Mouse (Mus musculus) large intestine, adult 2 months (tissue): ENCODE measurements around the gene Abcd1. TPM values are rescaled to one million over a fixed set of nuclear protein-coding genes. Genes with fewer than 3 reads are reported as not detected.

Experiments
- DNase-seq: peaks from one replicate; pipeline ENCODE4 v3.0.0-alpha.2; 2012; ENCODE audit warnings: low read depth, low spot score
- WGBS: fragments of 180-500 bp; shearing (Covaris S2); methylation state at CpG from one replicate; pipeline ENCODE4 v1.1.7; 2018; 5-methylcytosine and 5-hydroxymethylcytosine counted together
- polyA plus RNA-seq: library from polyadenylated mRNA; depleted of rRNA; stranded (reverse); fragments of >200 nt; gene quantifications from 2 replicates; pipeline ENCODE4 v1.2.3, GENCODE M21; 2012; rRNA removed

Abcd1 gene
- polyA plus RNA-seq, result 39.7 and 75.9 TPM in 2 replicates

- DNase-seq, result peak; percentile 76
- WGBS, result 17% methylated on average over 40 of the region's 45 CpGs
Observed at GRCm38 (mm10) chrX:73716109-73716661, at the start of gene Abcd1, which contains the start of gene Bcap31. Gene Abcd1, plus strand, starts transcription at chrX:73716597. Gene Bcap31, minus strand, starts transcription at chrX:73716175.

GRCm38 (mm10) chrX:73672031-73672431, 44.4 kb upstream of the Abcd1 start:
- no peak for DNase-seq
- WGBS, result 55% methylated on average over 4 of the region's 4 CpGs

- no peak for DNase-seq
- WGBS, result 14% methylated on average over 57 of the region's 72 CpGs
Observed at GRCm38 (mm10) chrX:73672879-73673618, 43.3 kb upstream of the Abcd1 start, which contains the start of gene Slc6a8. Gene Slc6a8, plus strand, starts transcription at chrX:73673150.

- DNase-seq, result no peak
- 26% methylated on average over 40 of the region's 42 CpGs for WGBS
Observed at GRCm38 (mm10) chrX:73673619-73673967, 42.8 kb upstream of the Abcd1 start.

- whole genome bisulfite sequencing, result 30% methylated on average over 20 of the region's 20 CpGs
- DNase-seq, result no peak
Observed at GRCm38 (mm10) chrX:73673968-73674661, 42.3 kb upstream of the Abcd1 start.

- WGBS, result 51% methylated on average over 2 of the region's 2 CpGs
- no peak for DNase-seq
Observed at GRCm38 (mm10) chrX:73675231-73675630, 41.2 kb upstream of the Abcd1 start.

GRCm38 (mm10) chrX:73676668-73677067, 39.7 kb upstream of the Abcd1 start:
- WGBS, result 86% methylated on average over 4 of the region's 4 CpGs
- no peak for DNase-seq

- no peak for DNase-seq
- 64% methylated on average over 2 of the region's 2 CpGs for WGBS
Observed at GRCm38 (mm10) chrX:73684156-73684555, 32.2 kb upstream of the Abcd1 start.

- no peak for DNase-seq
Observed at GRCm38 (mm10) chrX:73684978-73685377, 31.4 kb upstream of the Abcd1 start.

GRCm38 (mm10) chrX:73685629-73686028, 30.8 kb upstream of the Abcd1 start:
- no peak for DNase-seq
- WGBS, result 23% methylated on average over 3 of the region's 3 CpGs

GRCm38 (mm10) chrX:73690917-73691629, 25.3 kb upstream of the Abcd1 start:
- no peak for DNase-seq
- WGBS, result 41% methylated on average over 5 of the region's 5 CpGs

GRCm38 (mm10) chrX:73700472-73700871, 15.9 kb upstream of the Abcd1 start:
- WGBS, result 49% methylated on average over 1 of the region's 1 CpGs
- no peak for DNase-seq

- no peak for DNase-seq
- WGBS, result 14% methylated on average over 21 of the region's 21 CpGs
Observed at GRCm38 (mm10) chrX:73715476-73716108, 805 bp upstream of the Abcd1 start.

GRCm38 (mm10) chrX:73716709-73717545, 530 bp downstream of the Abcd1 start:
- no peak for DNase-seq
- WGBS, result 25% methylated on average over 30 of the region's 30 CpGs

GRCm38 (mm10) chrX:73717667-73718066, 1.3 kb downstream of the Abcd1 start:
- DNase-seq, result no peak
- 34% methylated on average over 11 of the region's 11 CpGs for WGBS

- 8% methylated on average over 3 of the region's 3 CpGs for WGBS
- no peak for DNase-seq
Observed at GRCm38 (mm10) chrX:73718271-73718670, 1.9 kb downstream of the Abcd1 start.

GRCm38 (mm10) chrX:73718686-73719362, 2.4 kb downstream of the Abcd1 start:
- no peak for DNase-seq
- 21% methylated on average over 5 of the region's 5 CpGs for WGBS

GRCm38 (mm10) chrX:73730908-73731307, 14.5 kb downstream of the Abcd1 start:
- 52% methylated on average over 1 of the region's 1 CpGs for WGBS
- no peak for DNase-seq
